Mouse (Mus musculus) left cerebral cortex, postnatal 14 days (tissue): Measurements from ENCODE around the gene Hipk3. TPM values are rescaled to one million over a fixed set of nuclear protein-coding genes. Genes with fewer than 3 reads are reported as not detected.

Experiments used
- DNase-seq, 2 experiments: peaks; one replicate each; pipeline ENCODE4 v3.0.0; 2021 to 2022; ENCODE audit warnings: low spot score in 2 of 2, mixed read lengths in 1 of 2
- intact Hi-C: fragments of 180-260 bp; cut with DNase I; formaldehyde crosslinking; loops from one replicate; pipeline ENCODE4 v1.15.1; 2025
- total RNA-seq, 2 experiments: library from RNA; stranded (reverse); gene quantifications; 2 replicates each; pipeline ENCODE4 v1.2.3; 2021

Gene Hipk3
- total RNA-seq, 2 experiments from 2014 or later = 65.4 to 68.8 TPM

GRCm38 (mm10) chr2:104430566-104430965 is 63.7 kb downstream of the Hipk3 start:
- intact Hi-C loops = no loop called here

GRCm38 (mm10) chr2:104426112-104426511 is 68.1 kb downstream of the Hipk3 start:
- intact Hi-C loops = loop anchor here (10.0 kb wide), 1 partner anchor 391 kb away; no protein-coding TSS in a partner anchor
- no peak for DNase-seq

More at GRCm38 (mm10) chr2:104430566-104430965, 63.7 kb downstream of the Hipk3 start:
- no peak for DNase-seq

- intact Hi-C loops = loop anchor here (1.0 to 10.0 kb wide), 2 partner anchors 287 to 387 kb away; no protein-coding TSS in a partner anchor
- peak in 1 of 2 experiments; percentile 42 for DNase-seq
Measured at GRCm38 (mm10) chr2:104422230-104422629, 72.0 kb downstream of the Hipk3 start.

GRCm38 (mm10) chr2:104420805-104421204 is 73.4 kb downstream of the Hipk3 start:
- intact Hi-C loops = loop anchor here (10.0 kb wide), 1 partner anchor 386 kb away; no protein-coding TSS in a partner anchor
- no peak for DNase-seq

GRCm38 (mm10) chr2:104419999-104420398 is 74.2 kb downstream of the Hipk3 start:
- intact Hi-C loops = loop anchor here (10.0 kb wide), 1 partner anchor 385 kb away; no protein-coding TSS in a partner anchor
- DNase-seq = no peak

- DNase-seq = no peak
- intact Hi-C loops = no loop called here
Measured at GRCm38 (mm10) chr2:104419411-104419810, 74.8 kb downstream of the Hipk3 start.

- intact Hi-C loops = no loop called here
- no peak for DNase-seq
Measured at GRCm38 (mm10) chr2:104413011-104413410, 81.2 kb downstream of the Hipk3 start.

- no peak for DNase-seq
- intact Hi-C loops = no loop called here
Measured at GRCm38 (mm10) chr2:104412496-104412895, 81.8 kb downstream of the Hipk3 start.

GRCm38 (mm10) chr2:104411806-104412205 is 82.4 kb downstream of the Hipk3 start:
- intact Hi-C loops = loop anchor here (2.0 kb wide), 1 partner anchor 77 kb away; no protein-coding TSS in a partner anchor
- no peak for DNase-seq

- DNase-seq = no peak
- intact Hi-C loops = loop anchor here (2.0 kb wide), 1 partner anchor 76 kb away; no protein-coding TSS in a partner anchor
Measured at GRCm38 (mm10) chr2:104410963-104411545, 83.2 kb downstream of the Hipk3 start, which contains the start of gene D430041D05Rik. Gene D430041D05Rik (minus strand): TSS chr2:104411013.

- intact Hi-C loops = loop anchor here (2.0 kb wide), 1 partner anchor 75 kb away; no protein-coding TSS in a partner anchor
- DNase-seq = peak in 1 of 2 experiments; percentile 69
Measured at GRCm38 (mm10) chr2:104409851-104410821, 84.1 kb downstream of the Hipk3 start.

- intact Hi-C loops = no loop called here
- DNase-seq = no peak
Measured at GRCm38 (mm10) chr2:104408351-104408750, 85.9 kb downstream of the Hipk3 start.

GRCm38 (mm10) chr2:104407913-104408312 is 86.3 kb downstream of the Hipk3 start:
- intact Hi-C loops = no loop called here
- DNase-seq = no peak

GRCm38 (mm10) chr2:104404036-104404435 is 90.2 kb downstream of the Hipk3 start:
- intact Hi-C loops = no loop called here

GRCm38 (mm10) chr2:104398651-104399290 is 95.5 kb downstream of the Hipk3 start:
- intact Hi-C loops = no loop called here
- no peak for DNase-seq

More at GRCm38 (mm10) chr2:104404036-104404435, 90.2 kb downstream of the Hipk3 start:
- DNase-seq = no peak

- intact Hi-C loops = no loop called here
- DNase-seq = no peak
Measured at GRCm38 (mm10) chr2:104395961-104396360, 98.3 kb downstream of the Hipk3 start.

GRCm38 (mm10) chr2:104394769-104395168 is 99.5 kb downstream of the Hipk3 start:
- intact Hi-C loops = no loop called here
- no peak for DNase-seq

GRCm38 (mm10) chr2:104392700-104393312 is 101.4 kb downstream of the Hipk3 start:
- intact Hi-C loops = no loop called here

GRCm38 (mm10) chr2:104389231-104389630 is 105.0 kb downstream of the Hipk3 start:
- no peak for DNase-seq
- intact Hi-C loops = no loop called here

More at GRCm38 (mm10) chr2:104392700-104393312, 101.4 kb downstream of the Hipk3 start:
- DNase-seq = no peak
